12 mouse cellular contexts compared by ENCODE assay signal in genomic region chr12:82075479-82076221, GRCm38 (mm10).
A peak's percentile ranks its signal among the peaks of the same experiment; 100 is the strongest.
DNase-seq lines count a peak whose midpoint lies in the region; ATAC-seq lines count a peak whose summit lies in the region.
"Had no signal": no experiment of that assay in that cellular context is flagged by ENCODE, and none has a peak within 500 bp of the region (broad histone marks: within the 10 kb centered on the region; RNA-seq: fewer than 3 reads in every experiment).

No protein-coding gene starts in this region.

- no peaks in the 10 kb centered on the region for H3K27me3 ChIP-seq in heart, embryonic 11.5 days (ENCODE audit: control insufficient read depth, insufficient read depth, low read length)
- no peaks in the 10 kb centered on the region for H3K27me3 ChIP-seq in midbrain, embryonic 10.5 days (ENCODE audit: low read depth, poor library complexity, severe bottlenecking)
- H3K27me3 ChIP-seq in midbrain, embryonic 14.5 days (ENCODE audit: control insufficient read depth, insufficient read depth, low read length): no peaks in the 10 kb centered on the region
- no peaks in the 10 kb centered on the region for H3K27me3 ChIP-seq in intestine, embryonic 15.5 days (replicated peaks)
- H3K27me3 ChIP-seq in liver, embryonic 12.5 days (replicated peaks): no peaks in the 10 kb centered on the region
- H3K27me3 ChIP-seq: limb, embryonic 13.5 days had no signal

- H3K4me2 ChIP-seq in heart, embryonic 11.5 days: no peak overlapping the region
- no peak overlapping the region for H3K4me2 ChIP-seq in midbrain, embryonic 14.5 days (ENCODE audit: low read length)
- H3K4me2 ChIP-seq in intestine, embryonic 15.5 days (replicated peaks): no peak overlapping the region
- H3K4me2 ChIP-seq in liver, embryonic 12.5 days: no peak overlapping the region
- H3K4me2 ChIP-seq: limb, embryonic 13.5 days had no signal

- 0 out of 2 replicates have a peak, but pooled peaks cover 3% of the 10 kb centered on the region for H3K4me1 ChIP-seq in heart, embryonic 11.5 days (ENCODE audit: control insufficient read depth, insufficient read depth, low read length)
- peaks cover 11% of the 10 kb centered on the region for H3K4me1 ChIP-seq in midbrain, embryonic 10.5 days
- H3K4me1 ChIP-seq in midbrain, embryonic 14.5 days (ENCODE audit: control insufficient read depth, insufficient read depth, low read length): no peaks in the 10 kb centered on the region
- peaks cover 4% of the 10 kb centered on the region; the same call in 1 of the 2 replicates for H3K4me1 ChIP-seq in intestine, embryonic 15.5 days (replicated peaks)
- no peaks in the 10 kb centered on the region for H3K4me1 ChIP-seq in liver, embryonic 12.5 days

- no peak overlapping the region for H3K4me3 ChIP-seq in heart, embryonic 11.5 days (ENCODE audit: low read depth, low read length)
- no peak overlapping the region for H3K4me3 ChIP-seq in midbrain, embryonic 10.5 days
- no peak overlapping the region for H3K4me3 ChIP-seq in midbrain, embryonic 14.5 days (replicated peaks; ENCODE audit: low read depth, low read length)
- H3K4me3 ChIP-seq in intestine, embryonic 15.5 days (replicated peaks): no peak overlapping the region
- H3K4me3 ChIP-seq in liver, embryonic 12.5 days: no peak overlapping the region
- H3K4me3 ChIP-seq: limb, embryonic 13.5 days had no signal

- no peak for ATAC-seq in heart, embryonic 11.5 days (replicated peaks; ENCODE audit: insufficient number of reproducible peaks, low FRiP score, low TSS enrichment)
- ATAC-seq in midbrain, embryonic 14.5 days (ENCODE audit: low FRiP score, low TSS enrichment): no peak
- no peak for ATAC-seq in intestine, embryonic 15.5 days
- no peak for ATAC-seq in liver, embryonic 12.5 days

- DNase-seq in heart, adult 11 months: peak; percentile 83
- DNase-seq in midbrain, embryonic 10.5 days (ENCODE audit: low spot score): peak; percentile 32
- no peak for DNase-seq in midbrain, embryonic 14.5 days
- DNase-seq in right cerebral cortex, postnatal 36 days (ENCODE audit: low spot score in 2 of 2): peak; percentile 71 to 82
- no peak for DNase-seq in cerebellum, adult 9-11 months
- DNase-seq: adrenal gland, postnatal 14 days; cerebellum, postnatal 10 days had no signal

- H3K9me3 ChIP-seq in heart, embryonic 11.5 days (replicated peaks; ENCODE audit: control insufficient read depth, low read length): no peaks in the 10 kb centered on the region
- no peaks in the 10 kb centered on the region for H3K9me3 ChIP-seq in midbrain, embryonic 10.5 days (replicated peaks)
- no peaks in the 10 kb centered on the region for H3K9me3 ChIP-seq in midbrain, embryonic 14.5 days (ENCODE audit: control insufficient read depth, low read length)
- H3K9me3 ChIP-seq in intestine, embryonic 15.5 days: no peaks in the 10 kb centered on the region
- no peaks in the 10 kb centered on the region for H3K9me3 ChIP-seq in liver, embryonic 12.5 days (replicated peaks)
- H3K9me3 ChIP-seq: limb, embryonic 13.5 days had no signal

- WGBS in heart, embryonic 11.5 days (ENCODE audit: insufficient replicate concordance): 54% methylated on average over 13 of the region's 13 CpGs
- WGBS in midbrain, embryonic 10.5 days: 63% methylated on average over 13 of the region's 13 CpGs
- 78% methylated on average over 13 of the region's 13 CpGs for WGBS in midbrain, embryonic 14.5 days
- WGBS in intestine, embryonic 15.5 days: 44% methylated on average over 13 of the region's 13 CpGs
- 61% methylated on average over 13 of the region's 13 CpGs for WGBS in liver, embryonic 12.5 days (ENCODE audit: insufficient replicate concordance)

- no peaks in the 10 kb centered on the region for H3K36me3 ChIP-seq in heart, embryonic 11.5 days (ENCODE audit: control insufficient read depth, insufficient read depth, low read length)
- no peaks in the 10 kb centered on the region for H3K36me3 ChIP-seq in midbrain, embryonic 10.5 days
- no peaks in the 10 kb centered on the region for H3K36me3 ChIP-seq in midbrain, embryonic 14.5 days (ENCODE audit: control insufficient read depth, insufficient read depth, low read length)
- no peaks in the 10 kb centered on the region for H3K36me3 ChIP-seq in intestine, embryonic 15.5 days
- no peaks in the 10 kb centered on the region for H3K36me3 ChIP-seq in liver, embryonic 12.5 days
- H3K36me3 ChIP-seq: limb, embryonic 13.5 days had no signal

- H3K9ac ChIP-seq in heart, embryonic 11.5 days (ENCODE audit: low read depth, low read length): no peak overlapping the region
- H3K9ac ChIP-seq in midbrain, embryonic 14.5 days (replicated peaks; ENCODE audit: low read length): no peak overlapping the region
- no peak overlapping the region for H3K9ac ChIP-seq in intestine, embryonic 15.5 days
- H3K9ac ChIP-seq in liver, embryonic 12.5 days: no peak overlapping the region
- H3K9ac ChIP-seq: limb, embryonic 13.5 days had no signal

- no peak overlapping the region for H3K27ac ChIP-seq in heart, embryonic 11.5 days (ENCODE audit: low read depth, low read length)
- 0 out of 2 replicates have a peak overlapping the region, but pooled peaks have one; percentile 7 for H3K27ac ChIP-seq in midbrain, embryonic 10.5 days (replicated peaks)
- H3K27ac ChIP-seq in midbrain, embryonic 14.5 days (replicated peaks; ENCODE audit: low read depth, low read length): no peak overlapping the region
- H3K27ac ChIP-seq in intestine, embryonic 15.5 days: peak overlapping the region; percentile 51
- H3K27ac ChIP-seq in liver, embryonic 12.5 days: no peak overlapping the region
- H3K27ac ChIP-seq: limb, embryonic 13.5 days; macrophage had no signal

Comparison
In these comparisons a context has a peak if more than half of its experiments do, and no peak if none do; other contexts are left out.
1. DNase-seq: peak in heart, adult 11 months (single experiment), midbrain, embryonic 10.5 days (single experiment) and right cerebral cortex, postnatal 36 days (2 of 2); none in midbrain, embryonic 14.5 days (single experiment) and cerebellum, adult 9-11 months (single experiment).
2. H3K27ac ChIP-seq: peak in midbrain, embryonic 10.5 days (single experiment) and intestine, embryonic 15.5 days (single experiment); none in heart, embryonic 11.5 days (single experiment), midbrain, embryonic 14.5 days (single experiment) and liver, embryonic 12.5 days (single experiment).